ENCODE assay signal across 27 mouse cellular contexts in the genomic region with DNA sequence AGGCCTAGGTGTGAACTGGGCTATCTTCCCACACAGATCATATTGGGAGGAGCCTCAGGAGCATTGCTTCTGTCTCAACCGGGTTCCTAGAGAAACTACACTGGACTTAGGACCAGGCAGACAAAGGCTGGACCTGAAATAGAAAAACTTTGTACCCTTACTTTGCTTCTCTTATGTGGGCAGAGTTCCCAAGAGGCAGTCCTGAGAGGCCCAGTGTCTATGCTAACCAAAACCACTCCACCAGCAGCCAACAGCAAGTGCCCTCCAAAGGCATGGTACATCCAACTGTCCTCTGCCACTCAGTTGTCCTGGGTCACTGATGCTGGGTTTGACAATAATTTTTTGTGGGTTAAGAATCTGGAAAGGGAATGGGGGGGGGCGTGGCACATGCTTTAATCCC. TPM values are rescaled to one million over a fixed set of nuclear protein-coding genes. Genes with fewer than 3 reads are reported as not detected.
A peak's percentile ranks its signal among the peaks of the same experiment; 100 is the strongest.
DNase-seq lines count a peak whose midpoint lies in the region; ATAC-seq and TF ChIP-seq lines count a peak whose summit lies in the region.
"Had no signal": no experiment of that assay in that cellular context is flagged by ENCODE, and none has a peak within 500 bp of the region (broad histone marks: within the 10 kb centered on the region; RNA-seq: fewer than 3 reads in every experiment).

No protein-coding gene starts in this region.

- no peak for ATAC-seq in heart, embryonic 14.5 days (ENCODE audit: insufficient number of reproducible peaks, insufficient read depth, low FRiP score, low read depth)
- no peak for ATAC-seq in stomach, postnatal 0 days (ENCODE audit: low FRiP score, low TSS enrichment)
- ATAC-seq: CD4-positive, CD25-positive, alpha-beta regulatory T cell, adult 4 months; forebrain, embryonic 14.5 days; midbrain, embryonic 13.5 days had no signal

- no peaks in the 10 kb centered on the region for H3K9me3 ChIP-seq in heart, embryonic 14.5 days (ENCODE audit: control insufficient read depth, low read length)
- no peaks in the 10 kb centered on the region for H3K9me3 ChIP-seq in stomach, postnatal 0 days (ENCODE audit: control insufficient read depth, low read length)
- H3K9me3 ChIP-seq: hindbrain, embryonic 15.5 days; midbrain, embryonic 13.5 days had no signal

- no peak for TF ChIP-seq CTCF in heart, adult 2 months (IDR thresholded peaks at IDR 0.05)
- TF ChIP-seq CTCF in stomach, postnatal 0 days (IDR thresholded peaks at IDR 0.05; ENCODE audit: low read depth), result no peak

- H3K79me2 ChIP-seq in heart, adult 2 months (replicated peaks; ENCODE audit: control insufficient read depth, insufficient read depth, low read length), result no peaks in the 10 kb centered on the region
- no peaks in the 10 kb centered on the region for H3K79me2 ChIP-seq in myocyte (ENCODE audit: control insufficient read depth, insufficient read depth)

- H3K36me3 ChIP-seq in heart, adult 2 months (ENCODE audit: control insufficient read depth, insufficient read depth, low read length), result no peaks in the 10 kb centered on the region
- H3K36me3 ChIP-seq in heart, embryonic 14.5 days (ENCODE audit: control insufficient read depth, insufficient read depth, low read length), result no peaks in the 10 kb centered on the region
- no peaks in the 10 kb centered on the region for H3K36me3 ChIP-seq in myocyte (ENCODE audit: control insufficient read depth, insufficient read depth)
- no peaks in the 10 kb centered on the region for H3K36me3 ChIP-seq in stomach, postnatal 0 days (ENCODE audit: control insufficient read depth, insufficient read depth, low read length)
- H3K36me3 ChIP-seq: hindbrain, embryonic 15.5 days; midbrain, embryonic 13.5 days had no signal

- H3K27me3 ChIP-seq in heart, adult 2 months (ENCODE audit: control insufficient read depth, insufficient read depth, low read length), result no peaks in the 10 kb centered on the region
- H3K27me3 ChIP-seq in heart, embryonic 14.5 days (ENCODE audit: control insufficient read depth, insufficient read depth, low read length), result no peaks in the 10 kb centered on the region
- no peaks in the 10 kb centered on the region for H3K27me3 ChIP-seq in myocyte (ENCODE audit: control insufficient read depth, insufficient read depth, insufficient read length)
- no peaks in the 10 kb centered on the region for H3K27me3 ChIP-seq in stomach, postnatal 0 days (ENCODE audit: control insufficient read depth, insufficient read depth, low read length)
- H3K27me3 ChIP-seq: hindbrain, embryonic 15.5 days; midbrain, embryonic 13.5 days had no signal

- TF ChIP-seq EP300 in heart, adult 2 months (IDR thresholded peaks at IDR 0.05; ENCODE audit: insufficient read depth, low read depth, low read length), result no peak
- no peak for TF ChIP-seq EP300 in stomach, postnatal 0 days (optimal IDR thresholded peaks at IDR 0.05)

- H3K4me3 ChIP-seq in heart, adult 2 months, result no peak overlapping the region
- H3K4me3 ChIP-seq in heart, embryonic 14.5 days (ENCODE audit: control insufficient read depth in 1 of 2, insufficient read depth in 1 of 2, low read depth in 1 of 2, low read length in 2 of 2), result no peak overlapping the region
- H3K4me3 ChIP-seq in myocyte, result no peak overlapping the region
- H3K4me3 ChIP-seq in stomach, postnatal 0 days (ENCODE audit: low read depth, low read length), result no peak overlapping the region
- H3K4me3 ChIP-seq: hindbrain, embryonic 15.5 days; midbrain, embryonic 13.5 days had no signal

- H3ac ChIP-seq in myocyte (ENCODE audit: control insufficient read depth, insufficient read length), result no peak overlapping the region

- no peak for TF ChIP-seq POLR2A in heart, adult 2 months (IDR thresholded peaks at IDR 0.05; ENCODE audit: insufficient read depth, low read depth, low read length)
- no peak for TF ChIP-seq POLR2A in myocyte (IDR thresholded peaks at IDR 0.05; ENCODE audit: insufficient read length, low read depth)

- no peak overlapping the region for H3K4me2 ChIP-seq in heart, embryonic 14.5 days (ENCODE audit: low read length)
- H3K4me2 ChIP-seq in myocyte (ENCODE audit: low read depth), result peak overlapping the region; percentile 78
- no peak overlapping the region for H3K4me2 ChIP-seq in stomach, postnatal 0 days (replicated peaks; ENCODE audit: low read depth)
- H3K4me2 ChIP-seq: hindbrain, embryonic 15.5 days; midbrain, embryonic 13.5 days had no signal

- peaks cover 8% of the 10 kb centered on the region for H3K4me1 ChIP-seq in heart, adult 2 months (ENCODE audit: control insufficient read depth, insufficient read depth, low read length)
- peaks cover 22 to 30% of the 10 kb centered on the region in 2 experiments for H3K4me1 ChIP-seq in heart, embryonic 14.5 days (ENCODE audit: control insufficient read depth in 2 of 2, insufficient read depth in 2 of 2, low read length in 2 of 2)
- H3K4me1 ChIP-seq in stomach, postnatal 0 days (replicated peaks; ENCODE audit: control insufficient read depth, insufficient read depth), result 0 out of 2 replicates have a peak, but pooled peaks cover 2% of the 10 kb centered on the region
- H3K4me1 ChIP-seq: hindbrain, embryonic 15.5 days had no signal

- DNase-seq in heart, adult 2 months, result no peak
- no peak for DNase-seq in heart, postnatal 14 days
- DNase-seq in heart, adult 18-20 months, result no peak
- peak; percentile 39 for DNase-seq in kidney, adult 11 months
- no peak for DNase-seq in kidney, adult 18-20 months
- no peak for DNase-seq in stomach, postnatal 0 days (ENCODE audit: low spot score)
- DNase-seq: adrenal gland, postnatal 14 days; kidney, postnatal 10 days; liver; lung, adult 2 months had no signal

- intact Hi-C loops in heart, adult 2 months (cut with DNase I), result loop anchor here (2.0 kb wide), 1 partner anchor 46 kb away; no protein-coding TSS in a partner anchor
- intact Hi-C loops in heart, postnatal 14 days (cut with DNase I), result loop anchor here (5.0 kb wide), 1 partner anchor 40 kb away; no protein-coding TSS in a partner anchor

- no peak overlapping the region for H3K9ac ChIP-seq in heart, adult 2 months (ENCODE audit: low read depth, low read length)
- H3K9ac ChIP-seq in heart, embryonic 14.5 days (ENCODE audit: low read length), result no peak overlapping the region
- no peak overlapping the region for H3K9ac ChIP-seq in stomach, postnatal 0 days (ENCODE audit: low read length)
- H3K9ac ChIP-seq: hindbrain, embryonic 15.5 days; liver, embryonic 14.5 days; midbrain, embryonic 13.5 days had no signal

- peak overlapping the region; percentile 92 for H3K27ac ChIP-seq in heart, adult 2 months
- H3K27ac ChIP-seq in heart, embryonic 14.5 days (replicated peaks in 1 of 2; ENCODE audit: control insufficient read depth in 1 of 2, insufficient read depth in 1 of 2, low read depth in 2 of 2, low read length in 2 of 2), result peak overlapping the region; percentile 92 to 93
- H3K27ac ChIP-seq in stomach, postnatal 0 days (replicated peaks), result no peak overlapping the region
- H3K27ac ChIP-seq: hindbrain, embryonic 15.5 days; liver, embryonic 14.5 days; macrophage; midbrain, embryonic 13.5 days had no signal

- 57% methylated on average over 2 of the region's 2 CpGs for WGBS in heart, adult 2 months
- WGBS in heart, embryonic 14.5 days, result 71% methylated on average over 2 of the region's 2 CpGs
- 59% methylated on average over 2 of the region's 2 CpGs for WGBS in stomach, postnatal 0 days

TF ChIP-seq in myocyte, 11 proteins besides CTCF, POLR2A, EP300 and RAD21:
- TF ChIP-seq MYOG (IDR thresholded peaks at IDR 0.05; ENCODE audit: control insufficient read depth in 1 of 3, insufficient read depth in 1 of 3, insufficient read length in 2 of 3, low read depth in 2 of 3) (no peak), TCF3 (IDR thresholded peaks at IDR 0.05; ENCODE audit: insufficient read length, low read depth) (no peak), POLR2AphosphoS2 (IDR thresholded peaks at IDR 0.05; ENCODE audit: insufficient read length, low read depth) (no peak), USF1 (IDR thresholded peaks at IDR 0.05; ENCODE audit: low read depth) (no peak), REST (IDR thresholded peaks at IDR 0.05; ENCODE audit: insufficient read depth, insufficient read length) (no peak), CEBPB (IDR thresholded peaks at IDR 0.05; ENCODE audit: insufficient read depth, poor library complexity, severe bottlenecking) (no peak), TCF12 (IDR thresholded peaks at IDR 0.05; ENCODE audit: insufficient read depth, poor library complexity, severe bottlenecking) (no peak), SRF (IDR thresholded peaks at IDR 0.05; ENCODE audit: control insufficient read depth, insufficient read length, low read depth) (no peak), MYOD1 (IDR thresholded peaks at IDR 0.05; ENCODE audit: control insufficient read depth in 1 of 3, insufficient read length in 2 of 3, low read depth in 2 of 3) (no peak), E2F4 (IDR thresholded peaks at IDR 0.05; ENCODE audit: insufficient read depth) (no peak), MAX (IDR thresholded peaks at IDR 0.05; ENCODE audit: low read depth) (no peak)
TF ChIP-seq in myocyte: peak in this region for 0.

RNA-seq across cellular contexts. Expression of a gene that starts 9.7 kb away (rescaled TPM):
- total RNA-seq in heart, adult 2 months (2021), result 100 to 1,000 TPM; 118 to 129 TPM
- 119 and 122 TPM in 2 replicates for polyA plus RNA-seq in heart, adult 2 months (2012; rRNA removed)
- total RNA-seq in heart, postnatal 14 days (2021), result 100 to 1,000 TPM; 128 to 130 TPM
- 52.1 and 52.7 TPM in 2 replicates for polyA plus RNA-seq in heart, embryonic 14.5 days (2014; fragmentation: Nextera tagmentation; extraction: Ambion mirVana)
- total RNA-seq in heart, adult 18-20 months (2021), result 100 to 1,000 TPM; 120 TPM
- polyA plus RNA-seq in myocyte (2012; fragmentation: generic; extraction: Trizol), result 121 TPM
- 10.6 and 13.0 TPM in 2 replicates for polyA plus RNA-seq in stomach, postnatal 0 days (2015; fragmentation: Nextera tagmentation; extraction: Ambion mirVana)

RNA-seq across cellular contexts. Expression of a gene that starts 50.7 kb away (rescaled TPM):
- under 1 TPM; 0.21 to 0.45 TPM for total RNA-seq in heart, adult 2 months (2021)
- polyA plus RNA-seq in heart, adult 2 months (2012; rRNA removed), result 0.64 and 1.1 TPM in 2 replicates
- 1 to 10 TPM; 3.8 to 7.2 TPM for total RNA-seq in heart, postnatal 14 days (2021)
- polyA plus RNA-seq in heart, embryonic 14.5 days (2014; fragmentation: Nextera tagmentation; extraction: Ambion mirVana), result 22.8 and 26.4 TPM in 2 replicates
- total RNA-seq in heart, adult 18-20 months (2021), result under 1 TPM; 0.39 to 0.69 TPM
- polyA plus RNA-seq in myocyte (2012; fragmentation: generic; extraction: Trizol), result 13.6 TPM
- polyA plus RNA-seq in stomach, postnatal 0 days (2015; fragmentation: Nextera tagmentation; extraction: Ambion mirVana), result 3.8 and 4.5 TPM in 2 replicates

RNA-seq across cellular contexts. Expression of a gene that starts 54.4 kb away (rescaled TPM):
- not detected for total RNA-seq in heart, adult 2 months (2021)
- 0.29 TPM in 1 of 2 replicates, not detected in the other for polyA plus RNA-seq in heart, adult 2 months (2012; rRNA removed)
- total RNA-seq in heart, postnatal 14 days (2021), result not detected
- not detected in 2 replicates for polyA plus RNA-seq in heart, embryonic 14.5 days (2014; fragmentation: Nextera tagmentation; extraction: Ambion mirVana)
- total RNA-seq in heart, adult 18-20 months (2021), result not detected
- polyA plus RNA-seq in myocyte (2012; fragmentation: generic; extraction: Trizol), result not detected
- polyA plus RNA-seq in stomach, postnatal 0 days (2015; fragmentation: Nextera tagmentation; extraction: Ambion mirVana), result not detected in 2 replicates
- total RNA-seq: adrenal gland, postnatal 14 days; gastrocnemius, postnatal 25 days; hematopoietic stem cell, adult 5-6 weeks; left cerebral cortex, adult 18-20 months; left cerebral cortex, postnatal 14 days; megakaryocyte-erythroid progenitor cell, adult 5-6 weeks had no signal
- polyA plus RNA-seq: CD4-positive, CD25-positive, alpha-beta regulatory T cell, adult 4 months; forebrain, embryonic 14.5 days; hindbrain, embryonic 15.5 days; intestine, embryonic 14.5 days; limb, embryonic 11.5 days; liver, embryonic 14.5 days; lung, adult 2 months; macrophage; midbrain, embryonic 13.5 days; neural tube, embryonic 14.5 days; stomach, embryonic 14.5 days had no signal
